Mouse (Mus musculus) liver, embryonic 11.5 days (tissue): ENCODE measurements around the gene Eif4b. TPM values are rescaled to one million over a fixed set of nuclear protein-coding genes. Genes with fewer than 3 reads are reported as not detected.

ENCODE experiments used
- ATAC-seq: fragments of 200-750 bp; cut with Nextera tagmentation; replicated peaks from 2 replicates; pipeline ENCODE4 v1.8.0; 2017; ENCODE audit warnings: moderate number of reproducible peaks, mild to moderate bottlenecking, moderate TSS enrichment, moderate library complexity; ENCODE audit not compliant: low FRiP score
- DNase-seq: peaks from one replicate; pipeline ENCODE4 v3.0.0-alpha.2; 2017; ENCODE audit warnings: low spot score
- H3K27ac ChIP-seq: fragments of 300-500 bp; sonication (generic); 2 replicates; pipeline ENCODE4 v1.5.1; 2014; ENCODE audit warnings: mild to moderate bottlenecking, low read depth, low read length, control low read depth
- H3K27me3 ChIP-seq: fragments of 300-500 bp; sonication (generic); replicated peaks from 2 replicates; pipeline ENCODE4 v1.6.1; 2014; ENCODE audit warnings: low read length, mixed read lengths; ENCODE audit not compliant: control insufficient read depth, insufficient read depth
- H3K36me3 ChIP-seq: fragments of 300-500 bp; sonication (generic); 2 replicates; pipeline ENCODE4 v1.6.1; 2014; ENCODE audit warnings: mild to moderate bottlenecking, low read length, moderate library complexity, mixed read lengths; ENCODE audit not compliant: control insufficient read depth, insufficient read depth
- H3K4me1 ChIP-seq: fragments of 300-500 bp; sonication (generic); replicated peaks from 2 replicates; pipeline ENCODE4 v1.6.1; 2014; ENCODE audit warnings: low read length, mixed read lengths; ENCODE audit not compliant: control insufficient read depth, insufficient read depth
- H3K4me2 ChIP-seq: fragments of 300-500 bp; sonication (generic); 2 replicates; pipeline ENCODE4 v1.6.1; 2014; ENCODE audit warnings: mild to moderate bottlenecking, control low read depth, moderate library complexity
- H3K4me3 ChIP-seq: fragments of 300-500 bp; sonication (generic); 2 replicates; pipeline ENCODE4 v1.5.1; 2014; ENCODE audit warnings: low read depth, low read length, control low read depth
- H3K9ac ChIP-seq: fragments of 300-500 bp; sonication (generic); 2 replicates; pipeline ENCODE4 v1.6.1; 2014; ENCODE audit warnings: low read depth, low read length, control low read depth
- H3K9me3 ChIP-seq: fragments of 300-500 bp; sonication (generic); 2 replicates; pipeline ENCODE4 v1.6.1; 2016; ENCODE audit warnings: low read length, inconsistent platforms, mixed read lengths; ENCODE audit not compliant: control insufficient read depth
- WGBS: fragments of 180-500 bp; shearing (Covaris S2); extraction: QIAGEN DNeasy Blood & Tissue Kit; methylation state at CpG from one replicate; pipeline ENCODE4 v1.1.7; 2014; 5-methylcytosine and 5-hydroxymethylcytosine counted together
- polyA plus RNA-seq: library from polyadenylated mRNA; unstranded; fragments of >200 nt; fragmentation: Nextera tagmentation; extraction: Ambion mirVana; gene quantifications from 2 replicates; pipeline ENCODE4 v1.2.1, GENCODE M21; 2014

Eif4b gene
- polyA plus RNA-seq, 1 experiment from 2014 or later = 154 TPM

DNA sequence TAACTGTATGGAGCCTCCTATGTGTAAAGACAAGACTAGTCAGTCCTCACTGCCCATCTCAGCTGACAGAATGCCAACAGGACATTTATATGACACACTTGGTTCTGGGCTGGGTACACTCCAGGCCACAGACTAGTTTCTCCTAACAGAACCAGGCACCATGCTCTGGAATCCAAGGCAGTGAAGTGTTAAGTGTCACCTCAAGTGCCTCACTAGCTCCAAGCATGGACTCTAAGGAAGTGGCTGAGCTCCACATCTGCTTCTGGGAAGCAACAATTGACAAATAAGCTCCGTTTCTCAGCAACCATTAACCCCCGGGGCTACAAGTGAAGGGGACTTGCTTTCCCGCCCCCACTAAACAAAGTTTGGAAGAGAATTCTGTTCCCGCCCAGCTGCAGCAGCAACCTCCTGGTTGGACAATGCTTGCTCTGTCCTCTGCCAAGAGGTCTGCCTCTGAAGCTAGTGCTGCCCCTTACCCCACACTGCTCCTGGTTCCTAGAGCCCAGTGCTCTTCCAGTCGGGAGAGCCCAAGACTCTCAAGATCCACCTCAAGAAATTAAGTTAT is 24.5 kb downstream of the Eif4b start:
- no peak for ATAC-seq

GRCm38 (mm10) chr15:102099260-102099659 is 25.7 kb downstream of the Eif4b start:
- no peaks in the 10 kb centered on the region for H3K9me3 ChIP-seq
- H3K4me2 ChIP-seq = peak overlapping the region; percentile 98
- H3K36me3 ChIP-seq = peaks cover 22% of the 10 kb centered on the region
- peaks cover 42% of the 10 kb centered on the region for H3K4me1 ChIP-seq
- DNase-seq = no peak
- ATAC-seq = no peak
- no peak overlapping the region for H3K9ac ChIP-seq
- peak overlapping the region; percentile 61; the same call in 1 of the 2 replicates for H3K4me3 ChIP-seq
- H3K27ac ChIP-seq = no peak overlapping the region
- H3K27me3 ChIP-seq = peaks cover 3% of the 10 kb centered on the region; the same call in 1 of the 2 replicates
- 42% methylated on average over 5 of the region's 5 CpGs for WGBS

More for the DNA sequence above, 24.5 kb downstream of the Eif4b start:
- H3K9me3 ChIP-seq = no peaks in the 10 kb centered on the region
- no peak for DNase-seq
- H3K9ac ChIP-seq = no peak overlapping the region
- H3K36me3 ChIP-seq = peaks cover 33% of the 10 kb centered on the region
- peaks cover 31% of the 10 kb centered on the region for H3K4me1 ChIP-seq
- H3K4me3 ChIP-seq = no peak overlapping the region
- no peak overlapping the region for H3K4me2 ChIP-seq
- 46% methylated on average over 5 of the region's 5 CpGs for WGBS
- H3K27ac ChIP-seq = no peak overlapping the region
- H3K27me3 ChIP-seq = peaks cover 3% of the 10 kb centered on the region; the same call in 1 of the 2 replicates

- H3K27ac ChIP-seq = peak overlapping the region; percentile 70; the same call in 1 of the 2 replicates
Observed at GRCm38 (mm10) chr15:102099771-102100160, 26.2 kb downstream of the Eif4b start.

GRCm38 (mm10) chr15:102100161-102100981 is 26.8 kb downstream of the Eif4b start, which contains the start of gene Tns2:
Gene Tns2 (plus strand): TSS chr15:102100413.
- H3K36me3 ChIP-seq = peaks cover 10% of the 10 kb centered on the region
- peaks cover 3% of the 10 kb centered on the region for H3K27me3 ChIP-seq
- H3K9me3 ChIP-seq = no peaks in the 10 kb centered on the region
- DNase-seq (peak; percentile 80), ATAC-seq (peak; percentile 68)
- H3K9ac ChIP-seq = peak within 1 kb of the TSS; percentile 66
- peak within 1 kb of the TSS; percentile 70 for H3K27ac ChIP-seq
- WGBS = under 1% methylated on average over 73 of the region's 82 CpGs
- H3K4me1 ChIP-seq = peaks cover 45% of the 10 kb centered on the region
- peak within 1 kb of the TSS; percentile 61 for H3K4me3 ChIP-seq
- peak within 1 kb of the TSS; percentile 98 for H3K4me2 ChIP-seq

More at GRCm38 (mm10) chr15:102099771-102100160, 26.2 kb downstream of the Eif4b start:
- 24% methylated on average over 8 of the region's 8 CpGs for WGBS
- ATAC-seq (no peak), DNase-seq (no peak)
- H3K4me3 ChIP-seq = peak overlapping the region; percentile 61
- H3K9me3 ChIP-seq = no peaks in the 10 kb centered on the region
- H3K9ac ChIP-seq = peak overlapping the region; percentile 66
- H3K27me3 ChIP-seq = peaks cover 3% of the 10 kb centered on the region; the same call in 1 of the 2 replicates
- H3K4me1 ChIP-seq = peaks cover 45% of the 10 kb centered on the region
- peaks cover 17% of the 10 kb centered on the region for H3K36me3 ChIP-seq
- H3K4me2 ChIP-seq = peak overlapping the region; percentile 98

DNA sequence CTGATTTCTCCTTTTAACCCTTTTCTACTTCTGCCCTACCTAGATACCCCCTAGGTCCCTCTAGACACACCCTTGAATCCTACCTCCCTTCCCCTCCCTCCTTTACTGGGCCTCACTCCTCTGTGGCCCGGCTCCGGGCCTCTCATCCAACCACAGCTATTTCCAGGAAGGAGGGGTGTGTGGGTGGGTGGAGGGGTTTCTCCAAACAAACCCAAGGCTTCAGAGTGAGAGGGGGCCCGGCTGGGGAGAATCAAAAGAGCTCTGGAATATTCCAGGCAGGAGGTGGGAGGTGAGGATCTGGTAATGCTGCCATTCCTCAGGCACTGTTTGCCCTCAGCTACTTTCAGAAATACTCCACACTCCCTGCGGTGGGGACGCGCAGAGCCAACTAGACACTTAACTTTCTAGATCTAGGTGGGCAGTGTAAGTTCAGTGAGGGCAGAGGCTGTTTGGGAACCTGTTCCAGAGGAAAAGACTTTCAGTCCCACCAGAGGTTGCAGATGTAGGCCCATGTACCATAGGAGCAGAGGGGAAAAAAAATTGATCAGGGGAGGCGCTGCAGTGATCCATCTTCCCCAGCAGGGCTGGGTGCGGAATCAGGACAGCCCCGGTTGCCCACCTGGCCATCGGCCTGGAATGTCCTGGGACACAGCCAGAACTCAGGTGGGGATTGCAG is 27.6 kb downstream of the Eif4b start:
- 28% methylated on average over 10 of the region's 10 CpGs for WGBS
- Histone ChIP-seq H3K9ac (peak overlapping the region; percentile 66), H3K36me3 (peaks cover 3% of the 10 kb centered on the region; the same call in 1 of the 2 replicates), H3K4me2 (peak overlapping the region; percentile 98), H3K4me3 (peak overlapping the region; percentile 61), H3K27me3 (peaks cover 6% of the 10 kb centered on the region), H3K27ac (peak overlapping the region; percentile 70), H3K4me1 (peaks cover 47% of the 10 kb centered on the region), H3K9me3 (no peaks in the 10 kb centered on the region)
- peak; percentile 61 for DNase-seq
- ATAC-seq = 0 out of 2 replicates have a peak, but pooled peaks have one; percentile 13

DNA sequence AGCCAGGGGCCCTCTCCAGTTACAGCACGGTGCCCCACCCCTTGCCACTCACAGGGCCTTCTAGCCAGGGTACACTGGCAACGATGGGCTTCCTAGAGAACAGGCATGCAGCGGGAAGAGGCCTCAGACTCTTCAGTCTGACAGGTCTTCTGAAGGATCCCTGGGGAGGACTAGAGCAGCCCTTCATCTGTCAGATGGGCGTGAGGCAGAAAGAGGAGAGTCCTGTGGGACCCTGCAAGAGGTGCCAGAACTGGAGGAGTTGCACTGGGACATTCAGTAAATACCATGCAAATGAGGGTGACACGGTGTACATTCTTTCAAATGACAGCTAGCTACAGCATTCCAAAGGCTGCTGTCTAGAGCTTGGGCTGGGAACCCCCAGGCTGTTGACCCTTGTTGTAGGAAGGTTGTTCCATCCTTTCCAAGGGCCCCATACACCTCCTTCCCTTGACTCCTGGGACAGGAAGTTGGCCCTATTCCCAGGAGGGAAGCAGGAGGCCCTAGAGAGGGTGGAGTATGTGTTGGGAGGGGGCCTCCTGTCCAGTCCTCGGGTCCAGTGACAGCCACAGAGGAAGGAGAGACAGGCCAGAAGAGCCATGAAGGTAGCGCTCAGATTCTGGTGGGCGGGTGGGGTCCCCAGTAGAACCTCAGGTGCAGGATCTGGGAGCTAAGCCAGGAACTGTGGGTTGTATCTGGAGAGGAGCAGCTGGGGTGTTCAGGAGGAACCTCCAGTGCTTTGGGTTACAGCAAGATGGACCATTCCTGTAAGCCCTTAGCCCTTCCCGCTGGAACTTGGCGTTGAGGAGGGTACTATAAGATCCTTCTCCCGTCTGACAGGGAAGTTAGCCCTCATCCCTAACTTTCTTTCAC is 28.3 kb downstream of the Eif4b start:
- peaks cover 13% of the 10 kb centered on the region for H3K27me3 ChIP-seq
- peaks cover 54% of the 10 kb centered on the region for H3K4me1 ChIP-seq
- peak overlapping the region; percentile 77 for H3K27ac ChIP-seq
- no peaks in the 10 kb centered on the region for H3K9me3 ChIP-seq
- DNase-seq = no peak
- H3K4me3 ChIP-seq = peak overlapping the region; percentile 36; the same call in 1 of the 2 replicates
- H3K9ac ChIP-seq = no peak overlapping the region
- peak overlapping the region; percentile 98 for H3K4me2 ChIP-seq
- WGBS = 37% methylated on average over 11 of the region's 11 CpGs
- H3K36me3 ChIP-seq = no peaks in the 10 kb centered on the region
- ATAC-seq = no peak

- Histone ChIP-seq H3K4me1 (peaks cover 60% of the 10 kb centered on the region), H3K36me3 (no peaks in the 10 kb centered on the region), H3K27me3 (peaks cover 13% of the 10 kb centered on the region), H3K9me3 (no peaks in the 10 kb centered on the region), H3K27ac (peak overlapping the region; percentile 77), H3K9ac (peak overlapping the region; percentile 21), H3K4me2 (peak overlapping the region; percentile 98), H3K4me3 (peak overlapping the region; percentile 36)
- 33% methylated on average over 6 of the region's 6 CpGs for WGBS
- DNase-seq (no peak), ATAC-seq (no peak)
Observed at GRCm38 (mm10) chr15:102102548-102103121, 29.1 kb downstream of the Eif4b start.
